Mouse (Mus musculus) liver, embryonic 13.5 days (tissue): Measurements from ENCODE around the gene Lonp2. TPM values are rescaled to one million over a fixed set of nuclear protein-coding genes. Genes with fewer than 3 reads are reported as not detected.

Source experiments
- ATAC-seq: fragments of 200-750 bp; cut with Nextera tagmentation; 2 replicates; pipeline ENCODE4 v1.8.0; 2017; ENCODE audit warnings: low read depth, mild to moderate bottlenecking, moderate number of reproducible peaks, moderate library complexity
- DNase-seq: peaks from one replicate; pipeline ENCODE4 v3.0.0; 2022
- H3K27ac ChIP-seq: fragments of 300-500 bp; sonication (generic); 2 replicates; pipeline ENCODE4 v1.5.1; 2015; ENCODE audit warnings: moderate library complexity, mild to moderate bottlenecking, inconsistent platforms
- H3K27me3 ChIP-seq: fragments of 300-500 bp; sonication (generic); 2 replicates; pipeline ENCODE4 v1.6.1; 2015; ENCODE audit warnings: mild to moderate bottlenecking, inconsistent platforms
- H3K36me3 ChIP-seq: fragments of 300-500 bp; sonication (generic); 2 replicates; pipeline ENCODE4 v1.6.1; 2015; ENCODE audit warnings: mild to moderate bottlenecking, inconsistent platforms
- H3K4me1 ChIP-seq: fragments of 300-500 bp; sonication (generic); replicated peaks from 2 replicates; pipeline ENCODE4 v1.6.1; 2015; ENCODE audit warnings: inconsistent platforms
- H3K4me2 ChIP-seq: fragments of 300-500 bp; sonication (generic); 2 replicates; pipeline ENCODE4 v1.6.1; 2015; ENCODE audit warnings: inconsistent platforms, mild to moderate bottlenecking, moderate library complexity
- H3K4me3 ChIP-seq: fragments of 300-500 bp; sonication (generic); replicated peaks from 2 replicates; pipeline ENCODE4 v1.5.1; 2015; ENCODE audit warnings: mild to moderate bottlenecking, inconsistent platforms
- H3K9ac ChIP-seq: fragments of 300-500 bp; sonication (generic); 2 replicates; pipeline ENCODE4 v1.6.1; 2015; ENCODE audit warnings: mild to moderate bottlenecking, inconsistent platforms
- H3K9me3 ChIP-seq: fragments of 300-500 bp; sonication (generic); replicated peaks from 2 replicates; pipeline ENCODE4 v1.6.1; 2016; ENCODE audit warnings: inconsistent platforms
- WGBS: fragments of 180-500 bp; shearing (Covaris S2); methylation state at CpG from one replicate; pipeline ENCODE4 v1.1.7; 2015; ENCODE audit not compliant: insufficient replicate concordance; 5-methylcytosine and 5-hydroxymethylcytosine counted together
- polyA plus RNA-seq: library from polyadenylated mRNA; unstranded; fragments of >200 nt; fragmentation: Nextera tagmentation; extraction: Ambion mirVana; gene quantifications from 2 replicates; pipeline ENCODE4 v1.2.1, GENCODE M21; 2015

The Lonp2 gene
- polyA plus RNA-seq, 1 experiment from 2014 or later = 34.5 TPM

DNA sequence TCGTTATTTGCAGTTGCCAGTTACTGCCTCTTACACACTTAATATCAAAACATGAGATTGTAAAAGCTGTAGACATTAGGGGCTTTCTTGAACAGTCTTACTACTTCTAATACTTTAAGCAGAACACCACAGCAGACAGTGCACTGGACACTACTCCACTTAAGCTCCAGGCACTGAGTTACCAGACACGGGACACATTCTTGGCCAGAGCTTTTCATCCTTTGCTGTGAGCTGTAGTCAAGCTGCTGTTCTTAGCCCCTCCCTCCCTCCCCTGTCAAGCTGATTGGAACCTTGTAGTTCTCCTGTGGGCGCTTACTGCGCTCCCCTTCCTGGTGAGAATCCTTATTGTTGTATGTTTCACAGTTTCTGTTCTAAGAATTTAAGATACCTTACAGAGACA lies 45.4 kb downstream of the Lonp2 start:
- Histone ChIP-seq H3K4me3 (no peak overlapping the region), H3K9me3 (no peaks in the 10 kb centered on the region), H3K36me3 (peaks cover 31% of the 10 kb centered on the region), H3K4me1 (no peaks in the 10 kb centered on the region), H3K4me2 (no peak overlapping the region), H3K9ac (no peak overlapping the region), H3K27me3 (no peaks in the 10 kb centered on the region), H3K27ac (no peak overlapping the region)
- ATAC-seq (no peak), DNase-seq (no peak)
- 77% methylated on average over 4 of the region's 4 CpGs for WGBS

DNA sequence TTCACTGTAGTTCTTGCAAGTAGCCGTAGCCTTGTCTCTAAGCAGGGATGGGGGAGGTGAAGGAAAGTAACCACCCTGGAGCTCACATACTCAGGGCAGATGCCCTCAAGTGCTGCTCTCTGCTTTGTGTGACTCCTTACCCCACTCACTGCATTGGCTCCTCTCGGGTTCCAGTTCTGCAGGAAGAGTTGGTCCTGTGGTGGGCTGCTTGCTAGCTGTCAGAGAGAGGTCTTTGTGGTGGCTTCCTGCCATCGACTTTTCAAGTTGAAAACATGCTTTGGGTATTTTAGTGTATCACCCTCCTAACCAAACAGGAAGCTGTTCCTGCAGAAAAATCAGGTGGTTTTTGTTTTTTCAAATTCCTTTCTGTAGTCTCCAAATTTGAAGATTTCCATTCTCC lies 62.8 kb downstream of the Lonp2 start:
- Histone ChIP-seq H3K4me1 (no peaks in the 10 kb centered on the region), H3K9me3 (no peaks in the 10 kb centered on the region), H3K27me3 (no peaks in the 10 kb centered on the region), H3K9ac (no peak overlapping the region), H3K27ac (no peak overlapping the region), H3K4me2 (no peak overlapping the region), H3K36me3 (peaks cover 8% of the 10 kb centered on the region; the same call in 1 of the 2 replicates), H3K4me3 (no peak overlapping the region)
- no peak for ATAC-seq
- WGBS = 58% methylated on average over 3 of the region's 3 CpGs
- no peak for DNase-seq

DNA sequence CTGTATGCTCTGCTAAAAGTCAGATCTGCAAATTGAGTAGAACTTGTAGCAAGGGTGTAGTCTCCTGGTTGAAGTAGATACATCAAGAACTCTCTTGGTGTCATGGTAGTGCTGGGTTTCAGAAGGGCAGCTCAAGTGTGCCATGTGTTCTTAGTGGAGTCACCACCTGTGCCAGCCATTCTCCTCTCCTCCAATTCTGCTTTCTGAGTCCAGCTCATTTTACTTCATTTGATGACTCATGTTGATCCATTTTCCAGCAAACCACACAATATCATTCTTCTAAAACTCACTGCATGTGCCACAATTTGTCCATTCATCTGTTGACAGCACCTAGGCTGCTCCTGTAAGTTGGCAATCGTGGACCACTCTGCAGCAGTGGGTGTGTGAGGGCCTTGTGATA lies 68.3 kb downstream of the Lonp2 start:
- WGBS = 64% methylated on average over 1 of the region's 1 CpGs
- no peak overlapping the region for H3K4me2 ChIP-seq
- ATAC-seq (no peak), DNase-seq (no peak)
- no peak overlapping the region for H3K9ac ChIP-seq
- no peaks in the 10 kb centered on the region for H3K27me3 ChIP-seq
- H3K9me3 ChIP-seq = no peaks in the 10 kb centered on the region
- peaks cover 17% of the 10 kb centered on the region; the same call in 1 of the 2 replicates for H3K36me3 ChIP-seq
- H3K27ac ChIP-seq = no peak overlapping the region
- H3K4me3 ChIP-seq = no peak overlapping the region
- H3K4me1 ChIP-seq = peaks cover 23% of the 10 kb centered on the region

DNA sequence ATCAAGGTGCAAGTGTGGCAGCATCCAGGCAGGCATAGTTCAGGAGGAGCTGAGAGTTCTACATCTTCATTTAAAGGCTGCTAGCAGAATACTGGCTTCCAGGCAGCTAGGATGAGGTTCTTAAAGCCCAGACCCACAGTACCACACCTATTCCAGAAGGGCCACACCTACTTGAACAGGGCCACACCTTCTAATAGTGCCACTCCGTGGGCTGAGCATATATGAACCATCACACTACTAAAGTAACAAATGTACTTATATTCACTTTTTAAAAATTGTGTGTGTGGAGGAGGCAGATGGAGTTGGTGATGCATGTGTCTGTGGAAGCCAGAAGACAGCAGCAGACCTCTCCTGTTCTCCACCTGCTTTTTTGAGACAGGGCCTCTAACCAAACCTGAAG lies 70.2 kb downstream of the Lonp2 start:
- H3K4me1 ChIP-seq = peaks cover 23% of the 10 kb centered on the region
- no peak overlapping the region for H3K4me3 ChIP-seq
- peaks cover 17% of the 10 kb centered on the region; the same call in 1 of the 2 replicates for H3K36me3 ChIP-seq
- H3K4me2 ChIP-seq = no peak overlapping the region
- WGBS = 28% methylated on average over 1 of the region's 1 CpGs
- DNase-seq (no peak), ATAC-seq (no peak)
- no peak overlapping the region for H3K27ac ChIP-seq
- no peak overlapping the region for H3K9ac ChIP-seq
- H3K27me3 ChIP-seq = no peaks in the 10 kb centered on the region
- H3K9me3 ChIP-seq = no peaks in the 10 kb centered on the region

DNA sequence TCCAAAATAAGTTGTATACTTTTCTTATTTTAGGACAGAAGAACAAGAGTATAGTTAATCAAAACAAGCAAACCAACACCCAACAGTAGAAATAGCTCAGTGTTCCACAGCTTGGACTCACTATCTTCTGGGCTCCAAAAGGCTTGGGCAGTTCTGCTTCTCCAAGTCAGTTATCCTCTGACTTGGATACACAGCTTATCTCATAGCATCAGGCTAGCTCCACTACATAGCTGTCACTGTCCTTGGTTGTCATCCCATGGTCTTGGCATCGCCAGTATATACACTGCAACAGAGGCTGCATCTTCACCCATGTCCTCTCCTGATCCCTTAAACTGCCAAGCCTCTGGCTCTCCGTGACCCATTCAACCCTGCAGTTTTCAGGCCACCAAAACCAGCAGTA lies 71.9 kb downstream of the Lonp2 start:
- H3K4me1 ChIP-seq = peaks cover 23% of the 10 kb centered on the region
- ATAC-seq = peak; percentile 68

DNA sequence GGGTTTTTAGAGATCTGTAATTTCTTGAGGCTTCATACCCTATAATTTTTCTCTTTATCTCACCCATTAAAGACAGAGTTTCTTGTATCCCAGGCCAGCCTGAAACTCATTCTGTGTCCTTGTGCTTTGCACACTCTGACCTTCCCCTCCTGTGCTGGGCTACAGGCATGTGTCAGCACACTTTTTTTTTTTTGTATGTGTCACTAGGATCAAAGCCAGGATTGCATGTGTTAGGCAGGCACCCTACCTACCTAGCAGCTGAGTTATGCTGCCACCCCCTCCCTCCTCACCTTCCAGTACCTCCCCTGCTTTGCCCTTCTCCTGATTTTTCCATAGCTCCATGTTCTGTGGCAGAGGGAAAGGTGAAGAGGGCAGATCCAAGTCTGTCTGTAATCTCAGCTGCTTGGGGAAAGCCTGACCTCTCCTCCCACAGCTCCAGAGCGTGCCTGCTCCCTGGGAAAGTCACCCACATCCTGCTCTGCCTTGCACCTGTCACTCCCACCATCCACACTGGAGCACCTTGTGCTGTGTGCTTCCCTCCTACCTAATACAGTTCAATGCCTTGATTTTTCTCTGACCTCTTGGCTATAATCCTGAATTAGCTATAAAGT lies 75.1 kb downstream of the Lonp2 start:
- Histone ChIP-seq H3K9me3 (no peaks in the 10 kb centered on the region), H3K4me2 (no peak overlapping the region), H3K4me1 (peaks cover 32% of the 10 kb centered on the region), H3K36me3 (peaks cover 10% of the 10 kb centered on the region; the same call in 1 of the 2 replicates), H3K4me3 (no peak overlapping the region), H3K27ac (no peak overlapping the region), H3K9ac (no peak overlapping the region), H3K27me3 (no peaks in the 10 kb centered on the region)
- WGBS = 63% methylated on average over 1 of the region's 1 CpGs
- no peak for DNase-seq
- no peak for ATAC-seq

More for the DNA sequence above, 71.9 kb downstream of the Lonp2 start:
- Histone ChIP-seq H3K36me3 (peaks cover 17% of the 10 kb centered on the region; the same call in 1 of the 2 replicates), H3K9me3 (no peaks in the 10 kb centered on the region), H3K4me2 (no peak overlapping the region), H3K9ac (no peak overlapping the region), H3K27ac (no peak overlapping the region), H3K27me3 (no peaks in the 10 kb centered on the region), H3K4me3 (no peak overlapping the region)
- 81% methylated on average over 2 of the region's 2 CpGs for WGBS
- no peak for DNase-seq

DNA sequence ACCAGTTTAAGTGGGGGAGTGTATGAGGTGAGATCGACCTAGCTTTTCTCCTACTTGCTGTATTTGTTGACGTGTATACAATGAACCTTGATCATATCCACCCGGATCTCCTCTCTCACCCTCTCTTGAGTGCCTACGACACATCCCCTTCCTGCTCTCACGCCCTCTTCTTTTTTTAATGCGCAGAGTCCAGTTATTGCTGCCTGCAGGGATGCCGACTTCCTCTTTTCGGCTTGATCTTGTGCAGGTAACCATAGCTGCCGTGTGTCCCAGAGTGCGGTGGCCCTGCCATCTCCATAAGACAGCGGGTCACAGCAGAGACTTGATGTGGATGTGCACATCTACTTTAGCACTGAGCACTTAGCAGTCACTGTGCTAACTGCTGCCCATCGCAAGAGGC lies 75.6 kb downstream of the Lonp2 start:
- DNase-seq (no peak), ATAC-seq (no peak)
- WGBS = 75% methylated on average over 12 of the region's 12 CpGs
- Histone ChIP-seq H3K4me1 (peaks cover 29% of the 10 kb centered on the region), H3K9me3 (no peaks in the 10 kb centered on the region), H3K27ac (no peak overlapping the region), H3K9ac (no peak overlapping the region), H3K4me3 (no peak overlapping the region), H3K27me3 (no peaks in the 10 kb centered on the region), H3K36me3 (peaks cover 10% of the 10 kb centered on the region; the same call in 1 of the 2 replicates), H3K4me2 (no peak overlapping the region)

DNA sequence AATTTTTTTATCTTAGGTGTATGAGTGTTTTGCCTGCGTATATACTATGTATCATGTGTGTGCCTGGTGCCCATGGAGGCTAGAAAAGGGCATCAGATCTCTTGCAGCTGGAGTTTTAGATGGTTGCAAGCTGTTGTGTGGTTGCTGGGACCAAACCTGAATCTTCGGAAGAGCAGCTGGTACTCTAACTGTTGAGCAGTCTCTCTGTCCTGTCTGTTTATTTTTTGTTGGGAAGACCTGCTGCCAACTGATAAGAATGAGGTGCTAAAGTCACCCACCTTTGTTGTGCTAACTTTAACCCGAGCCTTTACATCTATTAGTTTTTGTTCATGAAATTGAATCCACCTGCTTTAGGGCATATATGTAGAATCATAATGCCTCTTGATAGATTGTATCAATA lies 78.6 kb downstream of the Lonp2 start:
- H3K27ac ChIP-seq = no peak overlapping the region
- peaks cover 35% of the 10 kb centered on the region for H3K4me1 ChIP-seq
- H3K4me3 ChIP-seq = no peak overlapping the region
- no peaks in the 10 kb centered on the region for H3K27me3 ChIP-seq
- no peaks in the 10 kb centered on the region for H3K36me3 ChIP-seq
- H3K4me2 ChIP-seq = no peak overlapping the region
- WGBS = 28% methylated on average over 3 of the region's 3 CpGs
- H3K9ac ChIP-seq = no peak overlapping the region
- H3K9me3 ChIP-seq = no peaks in the 10 kb centered on the region
- ATAC-seq (peak; percentile 85), DNase-seq (no peak)

DNA sequence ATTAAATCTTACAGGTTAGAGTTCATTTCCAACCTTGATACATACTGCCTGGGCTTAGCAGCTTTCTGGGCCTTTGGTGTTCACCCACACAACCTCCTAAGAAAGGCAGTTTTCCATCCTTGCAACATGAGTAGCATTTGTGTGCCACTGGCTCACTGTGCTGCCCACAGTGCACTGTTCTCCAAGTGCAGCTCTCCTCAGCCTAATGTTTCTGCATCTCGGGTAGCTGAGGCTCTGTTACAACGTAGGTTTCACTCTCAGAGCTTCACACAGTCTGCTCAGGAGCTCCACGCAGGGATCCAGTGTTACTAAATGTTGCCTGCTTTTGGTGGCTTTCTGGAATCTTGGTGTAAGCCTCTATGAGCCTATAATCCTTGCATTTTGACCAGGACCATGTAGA lies 81.5 kb downstream of the Lonp2 start:
- H3K9ac ChIP-seq = no peak overlapping the region
- ATAC-seq (no peak), DNase-seq (no peak)
- H3K4me3 ChIP-seq = no peak overlapping the region
- H3K9me3 ChIP-seq = no peaks in the 10 kb centered on the region
- H3K4me2 ChIP-seq = no peak overlapping the region
- no peak overlapping the region for H3K27ac ChIP-seq
- H3K36me3 ChIP-seq = 0 out of 2 replicates have a peak, but pooled peaks cover 10% of the 10 kb centered on the region
- peaks cover 55% of the 10 kb centered on the region for H3K4me1 ChIP-seq
- H3K27me3 ChIP-seq = no peaks in the 10 kb centered on the region
- WGBS = 77% methylated on average over 3 of the region's 3 CpGs

DNA sequence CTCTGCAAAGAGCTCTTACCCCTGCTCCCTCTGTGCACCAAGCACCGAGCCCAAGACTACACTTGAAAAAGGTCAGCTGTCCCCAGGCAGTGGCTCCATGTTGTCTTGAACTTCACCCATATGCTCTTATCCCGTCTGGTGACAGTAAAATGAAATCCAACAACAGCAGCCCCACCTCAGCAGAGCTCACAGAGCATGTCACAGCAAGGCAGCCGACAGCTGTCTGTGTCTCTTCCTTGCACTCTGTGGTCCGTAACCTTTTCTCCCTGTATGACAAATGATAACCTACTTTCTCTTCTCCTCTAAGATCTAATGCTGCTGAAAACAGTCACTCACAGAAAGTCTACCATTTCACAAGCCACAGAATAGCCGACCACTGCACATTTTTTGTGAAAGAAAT lies 82.9 kb downstream of the Lonp2 start:
- Histone ChIP-seq H3K27ac (peak overlapping the region; percentile 75; the same call in 1 of the 2 replicates), H3K9ac (no peak overlapping the region), H3K4me1 (peaks cover 56% of the 10 kb centered on the region), H3K4me2 (no peak overlapping the region), H3K27me3 (no peaks in the 10 kb centered on the region), H3K9me3 (no peaks in the 10 kb centered on the region), H3K36me3 (0 out of 2 replicates have a peak, but pooled peaks cover 13% of the 10 kb centered on the region), H3K4me3 (no peak overlapping the region)
- ATAC-seq = no peak
- WGBS = 41% methylated on average over 5 of the region's 5 CpGs
- no peak for DNase-seq

DNA sequence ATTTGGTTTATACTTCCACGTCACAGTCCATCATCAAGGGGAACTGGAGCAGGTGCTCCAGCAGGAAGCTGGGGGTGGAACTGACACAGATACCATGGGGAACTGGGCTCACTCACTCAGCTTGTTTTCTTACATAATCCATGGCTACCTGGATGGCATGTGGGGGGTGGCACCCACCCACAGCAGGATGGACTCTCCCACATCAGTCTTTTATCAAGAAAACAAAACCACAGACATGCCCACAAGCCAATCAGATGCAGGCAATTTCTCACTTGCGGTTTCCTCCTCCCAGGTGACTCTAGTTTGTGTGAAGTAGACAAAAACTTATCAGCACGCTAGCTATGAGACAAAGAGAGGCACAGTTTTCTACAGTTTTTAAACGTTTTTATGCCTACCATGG lies 84.0 kb downstream of the Lonp2 start:
- ATAC-seq = peak; percentile 86
- WGBS = 14% methylated on average over 4 of the region's 4 CpGs

DNA sequence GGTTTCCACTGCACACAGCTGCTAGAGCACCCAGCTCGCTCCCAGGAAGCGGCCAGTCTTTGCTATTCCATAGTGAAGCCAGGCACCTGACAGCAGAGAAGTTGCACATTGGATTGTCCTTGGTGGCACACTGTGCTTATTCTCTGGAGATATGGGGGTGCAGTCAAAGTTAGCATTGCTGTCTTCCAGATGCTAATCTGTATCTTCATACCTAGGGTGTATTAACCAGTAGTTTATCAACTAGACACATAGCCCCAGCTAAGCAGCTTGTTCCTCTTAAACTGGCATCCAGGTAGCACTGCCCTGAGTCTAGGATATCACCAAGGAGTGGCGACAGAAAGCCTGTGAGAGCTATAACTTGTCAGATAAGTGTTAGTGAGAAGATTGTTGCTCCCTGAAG lies 88.8 kb downstream of the Lonp2 start:
- Histone ChIP-seq H3K4me3 (no peak overlapping the region), H3K9me3 (no peaks in the 10 kb centered on the region), H3K27me3 (no peaks in the 10 kb centered on the region), H3K36me3 (peaks cover 35% of the 10 kb centered on the region), H3K9ac (no peak overlapping the region), H3K4me2 (no peak overlapping the region), H3K27ac (peak overlapping the region; percentile 57), H3K4me1 (peaks cover 37% of the 10 kb centered on the region)
- peak; percentile 80 for ATAC-seq
- 55% methylated on average over 3 of the region's 3 CpGs for WGBS
- no peak for DNase-seq

More for the DNA sequence above, 84.0 kb downstream of the Lonp2 start:
- DNase-seq = peak; percentile 63
- Histone ChIP-seq H3K4me3 (no peak overlapping the region), H3K27ac (peak overlapping the region; percentile 75), H3K9ac (peak overlapping the region; percentile 36; the same call in 1 of the 2 replicates), H3K4me2 (peak overlapping the region; percentile 45), H3K9me3 (no peaks in the 10 kb centered on the region), H3K4me1 (peaks cover 60% of the 10 kb centered on the region), H3K27me3 (no peaks in the 10 kb centered on the region), H3K36me3 (0 out of 2 replicates have a peak, but pooled peaks cover 13% of the 10 kb centered on the region)
